Mouse (Mus musculus) heart, adult 2 months (tissue): ENCODE data around the gene Smad1.

ENCODE experiments used
- CTCF ChIP-seq: fragments of 200-600 bp; IDR thresholded peaks from 2 replicates; pipeline ENCODE4 v1.8.1; 2022; ENCODE audit warnings: antibody characterized with exemption, mild to moderate bottlenecking, moderate library complexity
- EP300 ChIP-seq: fragments of 200-500 bp; IDR thresholded peaks from 2 replicates; pipeline ENCODE4 v1.6.1; 2011; ENCODE audit warnings: low read depth, low read length, control low read depth; ENCODE audit not compliant: insufficient read depth
- POLR2A ChIP-seq: fragments of 200-500 bp; IDR thresholded peaks from 2 replicates; pipeline ENCODE4 v1.6.1; 2011; ENCODE audit warnings: mild to moderate bottlenecking, low read depth, low read length, control low read depth; ENCODE audit not compliant: insufficient read depth

DNA sequence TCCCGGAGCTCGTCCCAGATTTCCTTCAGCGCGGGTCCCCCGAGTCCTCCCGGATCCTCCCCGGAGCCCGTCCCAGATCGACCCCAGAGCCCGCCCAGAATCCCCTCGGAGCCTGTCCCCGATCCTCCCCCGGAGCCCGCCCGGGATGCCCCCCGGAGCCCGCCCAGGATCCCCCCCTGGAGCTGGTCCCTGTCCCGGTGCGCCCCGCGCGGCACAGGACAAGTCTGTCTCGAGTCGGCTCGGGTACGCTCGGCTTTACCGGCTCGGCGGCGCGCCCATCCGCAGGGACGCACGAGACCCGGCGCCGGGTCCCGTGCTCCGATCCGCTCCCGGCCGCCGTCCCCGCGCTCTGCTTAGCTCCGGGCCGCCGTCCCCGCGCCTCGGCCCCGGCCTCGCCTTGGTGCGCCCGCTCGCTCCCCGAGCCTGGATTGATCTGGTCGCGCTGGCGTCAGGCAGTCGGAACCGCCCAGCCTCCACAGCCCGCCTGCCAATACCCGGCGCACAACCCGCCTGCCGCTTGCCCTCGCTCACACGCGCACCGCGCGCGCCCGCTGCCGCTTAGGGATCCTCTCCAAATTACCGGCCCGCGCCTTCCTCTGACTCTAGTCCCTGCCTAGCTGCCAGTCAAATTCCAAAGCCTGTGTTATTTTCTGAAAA, at the start of gene Smad1:
- peak; percentile 74 for TF ChIP-seq POLR2A
- TF ChIP-seq CTCF, result no peak; the same call in 1 of the 2 replicates
- no peak for TF ChIP-seq EP300
